ENCODE assay signal across 21 mouse cellular contexts in genomic region chr15:91382606-91383005, GRCm38 (mm10).
DNase-seq lines count a peak whose midpoint lies in the region; ATAC-seq lines count a peak whose summit lies in the region.
"Had no signal": no experiment of that assay in that cellular context is flagged by ENCODE, and none has a peak within 500 bp of the region (broad histone marks: within the 10 kb centered on the region; RNA-seq: fewer than 3 reads in every experiment).

No protein-coding gene starts in this region.

- no peak overlapping the region for H3K4me3 ChIP-seq in midbrain, embryonic 11.5 days (ENCODE audit: low read depth, low read length)
- no peak overlapping the region for H3K4me3 ChIP-seq in midbrain, embryonic 15.5 days
- H3K4me3 ChIP-seq: embryonic facial prominence, embryonic 10.5 days; embryonic facial prominence, embryonic 12.5 days; forebrain, embryonic 13.5 days; forebrain, embryonic 15.5 days had no signal

- no peaks in the 10 kb centered on the region for H3K27me3 ChIP-seq in midbrain, embryonic 11.5 days (ENCODE audit: control insufficient read depth, insufficient read depth, low read length)
- no peaks in the 10 kb centered on the region for H3K27me3 ChIP-seq in midbrain, embryonic 15.5 days (replicated peaks)
- H3K27me3 ChIP-seq: CH12.LX; embryonic facial prominence, embryonic 12.5 days; forebrain, embryonic 13.5 days; forebrain, embryonic 15.5 days; Patski had no signal

- H3K4me2 ChIP-seq in midbrain, embryonic 11.5 days, result no peak overlapping the region
- no peak overlapping the region for H3K4me2 ChIP-seq in midbrain, embryonic 15.5 days
- H3K4me2 ChIP-seq: embryonic facial prominence, embryonic 12.5 days; forebrain, embryonic 13.5 days; forebrain, embryonic 15.5 days had no signal

- no peak overlapping the region for H3K9ac ChIP-seq in midbrain, embryonic 11.5 days (ENCODE audit: low read length)
- no peak overlapping the region for H3K9ac ChIP-seq in midbrain, embryonic 15.5 days
- H3K9ac ChIP-seq: embryonic facial prominence, embryonic 12.5 days; forebrain, embryonic 13.5 days; forebrain, embryonic 15.5 days; forebrain, postnatal 0 days had no signal

- 90% methylated on average over 2 of the region's 2 CpGs for WGBS in midbrain, embryonic 11.5 days
- 97% methylated on average over 2 of the region's 2 CpGs for WGBS in midbrain, embryonic 15.5 days

- DNase-seq in cerebellum, adult 9-11 months, result no peak
- DNase-seq in cerebellum, postnatal 14 days, result peak; percentile 37 to 62
- no peak for DNase-seq in cerebellum, adult 8-10 months
- DNase-seq in midbrain, embryonic 11.5 days (ENCODE audit: low spot score, missing footprints), result peak; percentile 33
- DNase-seq: adrenal gland, adult 8-10 months; adrenal gland, postnatal 14 days; adrenal gland, postnatal 36 days; B cell, adult 2 months; cerebellum, adult 11 months; forebrain, postnatal 0 days had no signal

- no peak overlapping the region for H3K27ac ChIP-seq in midbrain, embryonic 11.5 days (ENCODE audit: low read depth, low read length)
- H3K27ac ChIP-seq in midbrain, embryonic 15.5 days, result no peak overlapping the region
- H3K27ac ChIP-seq: embryonic facial prominence, embryonic 10.5 days; embryonic facial prominence, embryonic 12.5 days; forebrain, embryonic 13.5 days; forebrain, embryonic 15.5 days had no signal

- no peaks in the 10 kb centered on the region for H3K36me3 ChIP-seq in midbrain, embryonic 11.5 days (ENCODE audit: control insufficient read depth, insufficient read depth, low read length)
- no peaks in the 10 kb centered on the region for H3K36me3 ChIP-seq in midbrain, embryonic 15.5 days (replicated peaks)
- H3K36me3 ChIP-seq: embryonic facial prominence, embryonic 10.5 days; embryonic facial prominence, embryonic 12.5 days; forebrain, embryonic 15.5 days; G1E had no signal

- peak; percentile 56; the same call in 1 of the 2 replicates for ATAC-seq in cerebellum, adult (ENCODE audit: insufficient number of reproducible peaks, low FRiP score, low TSS enrichment)
- no peak for ATAC-seq in midbrain, embryonic 11.5 days (ENCODE audit: low FRiP score)
- ATAC-seq in midbrain, embryonic 15.5 days (replicated peaks), result no peak
- ATAC-seq: activated CD4-positive, CD25-positive, alpha-beta regulatory T cell, adult 4 months; CD4-positive, CD25-positive, alpha-beta regulatory T cell, adult 4 months; forebrain, embryonic 13.5 days; forebrain, embryonic 15.5 days; forebrain, postnatal 0 days; Patski had no signal

- H3K4me1 ChIP-seq in midbrain, embryonic 11.5 days (ENCODE audit: control insufficient read depth, insufficient read depth, low read length), result no peaks in the 10 kb centered on the region
- no peaks in the 10 kb centered on the region for H3K4me1 ChIP-seq in midbrain, embryonic 15.5 days
- H3K4me1 ChIP-seq: embryonic facial prominence, embryonic 12.5 days had no signal

- no peaks in the 10 kb centered on the region for H3K9me3 ChIP-seq in midbrain, embryonic 11.5 days (ENCODE audit: control insufficient read depth, low read length)
- no peaks in the 10 kb centered on the region for H3K9me3 ChIP-seq in midbrain, embryonic 15.5 days
- H3K9me3 ChIP-seq: embryonic facial prominence, embryonic 10.5 days; embryonic facial prominence, embryonic 12.5 days; forebrain, embryonic 13.5 days; forebrain, embryonic 15.5 days had no signal

Comparison
In these comparisons a context has a peak if more than half of its experiments do, and no peak if none do; other contexts are left out.
1. DNase-seq: peak in cerebellum, postnatal 14 days (2 of 2) and midbrain, embryonic 11.5 days (single experiment); none in cerebellum, adult 9-11 months (single experiment) and cerebellum, adult 8-10 months (single experiment).